Mouse (Mus musculus) intestine, embryonic 15.5 days (tissue): ENCODE measurements around the gene Dcaf15. TPM values are rescaled to one million over a fixed set of nuclear protein-coding genes. Genes with fewer than 3 reads are reported as not detected.

Experiments
- ATAC-seq: fragments of 200-750 bp; cut with Nextera tagmentation; 2 replicates; pipeline ENCODE4 v1.8.0; 2017; ENCODE audit warnings: moderate TSS enrichment, moderate library complexity
- H3K27ac ChIP-seq: fragments of 300-500 bp; sonication (generic); 2 replicates; pipeline ENCODE4 v1.5.1; 2015; ENCODE audit warnings: mild to moderate bottlenecking, inconsistent platforms
- H3K27me3 ChIP-seq: fragments of 300-500 bp; sonication (generic); replicated peaks from 2 replicates; pipeline ENCODE4 v1.6.1; 2015; ENCODE audit warnings: inconsistent platforms
- H3K36me3 ChIP-seq: fragments of 300-500 bp; sonication (generic); 2 replicates; pipeline ENCODE4 v1.6.1; 2015; ENCODE audit warnings: inconsistent platforms
- H3K4me1 ChIP-seq: fragments of 300-500 bp; sonication (generic); replicated peaks from 2 replicates; pipeline ENCODE4 v1.6.1; 2015; ENCODE audit warnings: inconsistent platforms
- H3K4me2 ChIP-seq: fragments of 300-500 bp; sonication (generic); replicated peaks from 2 replicates; pipeline ENCODE4 v1.6.1; 2015; ENCODE audit warnings: mild to moderate bottlenecking, inconsistent platforms
- H3K4me3 ChIP-seq: fragments of 300-500 bp; sonication (generic); replicated peaks from 2 replicates; pipeline ENCODE4 v1.5.1; 2015; ENCODE audit warnings: inconsistent platforms
- H3K9ac ChIP-seq: fragments of 300-500 bp; sonication (generic); 2 replicates; pipeline ENCODE4 v1.6.1; 2015; ENCODE audit warnings: inconsistent platforms
- H3K9me3 ChIP-seq: fragments of 300-500 bp; sonication (generic); 2 replicates; pipeline ENCODE4 v1.6.1; 2016; ENCODE audit warnings: inconsistent platforms
- WGBS: fragments of 180-500 bp; shearing (Covaris S2); methylation state at CpG from one replicate; pipeline ENCODE4 v1.1.7; 2015; 5-methylcytosine and 5-hydroxymethylcytosine counted together
- polyA plus RNA-seq: library from polyadenylated mRNA; unstranded; fragments of >200 nt; fragmentation: Nextera tagmentation; extraction: Ambion mirVana; gene quantifications from 2 replicates; pipeline ENCODE4 v1.2.1, GENCODE M21; 2015

The Dcaf15 gene
- polyA plus RNA-seq, 1 experiment from 2014 or later, result 8.4 TPM

- no peak for ATAC-seq
- whole genome bisulfite sequencing, result 89% methylated on average over 8 of the region's 8 CpGs
Observed at GRCm38 (mm10) chr8:84090585-84090984, 14.0 kb downstream of the Dcaf15 start.

GRCm38 (mm10) chr8:84089277-84089676 is 15.3 kb downstream of the Dcaf15 start:
- H3K9me3 ChIP-seq, result no peaks in the 10 kb centered on the region
- ATAC-seq, result no peak
- no peaks in the 10 kb centered on the region for H3K27me3 ChIP-seq
- no peak overlapping the region for H3K27ac ChIP-seq
- no peak overlapping the region for H3K4me3 ChIP-seq
- H3K9ac ChIP-seq, result no peak overlapping the region
- 76% methylated on average over 9 of the region's 9 CpGs for WGBS
- 0 out of 2 replicates have a peak, but pooled peaks cover 3% of the 10 kb centered on the region for H3K4me1 ChIP-seq
- H3K4me2 ChIP-seq, result no peak overlapping the region
- peaks cover 37% of the 10 kb centered on the region for H3K36me3 ChIP-seq

More at GRCm38 (mm10) chr8:84090585-84090984, 14.0 kb downstream of the Dcaf15 start:
- Histone ChIP-seq H3K27me3 (no peaks in the 10 kb centered on the region), H3K4me3 (no peak overlapping the region), H3K27ac (no peak overlapping the region), H3K9ac (no peak overlapping the region), H3K4me2 (no peak overlapping the region), H3K4me1 (no peaks in the 10 kb centered on the region), H3K9me3 (no peaks in the 10 kb centered on the region), H3K36me3 (peaks cover 41% of the 10 kb centered on the region)

- no peaks in the 10 kb centered on the region for H3K27me3 ChIP-seq
- H3K4me2 ChIP-seq, result no peak overlapping the region
- no peak for ATAC-seq
- WGBS, result 95% methylated on average over 14 of the region's 14 CpGs
- no peak overlapping the region for H3K9ac ChIP-seq
- no peaks in the 10 kb centered on the region for H3K9me3 ChIP-seq
- H3K27ac ChIP-seq, result no peak overlapping the region
- H3K4me1 ChIP-seq, result 0 out of 2 replicates have a peak, but pooled peaks cover 3% of the 10 kb centered on the region
- peaks cover 28% of the 10 kb centered on the region for H3K36me3 ChIP-seq
- H3K4me3 ChIP-seq, result no peak overlapping the region
Observed at GRCm38 (mm10) chr8:84087821-84088220, 16.7 kb downstream of the Dcaf15 start.

GRCm38 (mm10) chr8:84087156-84087555 is 17.4 kb downstream of the Dcaf15 start:
- no peak for ATAC-seq
- Histone ChIP-seq H3K27ac (no peak overlapping the region), H3K36me3 (peaks cover 28% of the 10 kb centered on the region), H3K4me3 (no peak overlapping the region), H3K4me2 (no peak overlapping the region), H3K9ac (no peak overlapping the region), H3K9me3 (no peaks in the 10 kb centered on the region), H3K4me1 (0 out of 2 replicates have a peak, but pooled peaks cover 3% of the 10 kb centered on the region), H3K27me3 (no peaks in the 10 kb centered on the region)
- WGBS, result 90% methylated on average over 7 of the region's 7 CpGs

- Histone ChIP-seq H3K4me2 (peak overlapping the region; percentile 26; the same call in 1 of the 2 replicates), H3K4me3 (no peak overlapping the region), H3K27me3 (no peaks in the 10 kb centered on the region), H3K27ac (no peak overlapping the region), H3K4me1 (0 out of 2 replicates have a peak, but pooled peaks cover 3% of the 10 kb centered on the region), H3K36me3 (peaks cover 39% of the 10 kb centered on the region), H3K9ac (no peak overlapping the region), H3K9me3 (no peaks in the 10 kb centered on the region)
- ATAC-seq, result peak; percentile 52
- WGBS, result 51% methylated on average over 42 of the region's 42 CpGs
Observed at GRCm38 (mm10) chr8:84084341-84085115, 20.0 kb downstream of the Dcaf15 start.

GRCm38 (mm10) chr8:84083829-84084241 is 20.7 kb downstream of the Dcaf15 start:
- 34% methylated on average over 8 of the region's 8 CpGs for WGBS
- Histone ChIP-seq H3K4me2 (no peak overlapping the region), H3K27me3 (no peaks in the 10 kb centered on the region), H3K9ac (no peak overlapping the region), H3K36me3 (peaks cover 37% of the 10 kb centered on the region), H3K4me3 (no peak overlapping the region), H3K4me1 (0 out of 2 replicates have a peak, but pooled peaks cover 3% of the 10 kb centered on the region), H3K27ac (no peak overlapping the region), H3K9me3 (no peaks in the 10 kb centered on the region)
- ATAC-seq, result peak; percentile 35; the same call in 1 of the 2 replicates

GRCm38 (mm10) chr8:84079206-84079605 is 25.4 kb downstream of the Dcaf15 start:
- Histone ChIP-seq H3K36me3 (peaks cover 30% of the 10 kb centered on the region; the same call in 1 of the 2 replicates), H3K27ac (no peak overlapping the region)
- WGBS, result 71% methylated on average over 5 of the region's 5 CpGs

GRCm38 (mm10) chr8:84076849-84077248 is 27.7 kb downstream of the Dcaf15 start:
- Histone ChIP-seq H3K27ac (no peak overlapping the region), H3K9ac (no peak overlapping the region), H3K4me1 (peaks cover 6% of the 10 kb centered on the region), H3K9me3 (no peaks in the 10 kb centered on the region), H3K4me2 (no peak overlapping the region), H3K27me3 (no peaks in the 10 kb centered on the region), H3K4me3 (no peak overlapping the region), H3K36me3 (peaks cover 19% of the 10 kb centered on the region; the same call in 1 of the 2 replicates)
- ATAC-seq, result no peak
- 89% methylated on average over 3 of the region's 3 CpGs for whole genome bisulfite sequencing

More at GRCm38 (mm10) chr8:84079206-84079605, 25.4 kb downstream of the Dcaf15 start:
- no peaks in the 10 kb centered on the region for H3K4me1 ChIP-seq
- no peak overlapping the region for H3K9ac ChIP-seq
- ATAC-seq, result no peak
- no peak overlapping the region for H3K4me2 ChIP-seq
- H3K4me3 ChIP-seq, result no peak overlapping the region
- no peaks in the 10 kb centered on the region for H3K27me3 ChIP-seq
- H3K9me3 ChIP-seq, result no peaks in the 10 kb centered on the region

- Histone ChIP-seq H3K4me3 (no peak overlapping the region), H3K9ac (no peak overlapping the region), H3K4me1 (peaks cover 8% of the 10 kb centered on the region), H3K4me2 (no peak overlapping the region), H3K9me3 (no peaks in the 10 kb centered on the region), H3K27ac (no peak overlapping the region), H3K27me3 (no peaks in the 10 kb centered on the region), H3K36me3 (peaks cover 18% of the 10 kb centered on the region; the same call in 1 of the 2 replicates)
- no peak for ATAC-seq
- WGBS, result 85% methylated on average over 1 of the region's 1 CpGs
Observed at GRCm38 (mm10) chr8:84076412-84076811, 28.2 kb downstream of the Dcaf15 start.

- Histone ChIP-seq H3K9ac (no peak overlapping the region), H3K27ac (no peak overlapping the region)
- 55% methylated on average over 10 of the region's 10 CpGs for WGBS
Observed at GRCm38 (mm10) chr8:84073230-84073976, 31.2 kb downstream of the Dcaf15 start.

GRCm38 (mm10) chr8:84072321-84072720 is 32.2 kb downstream of the Dcaf15 start:
- no peak overlapping the region for H3K4me2 ChIP-seq
- no peak overlapping the region for H3K4me3 ChIP-seq
- H3K4me1 ChIP-seq, result peaks cover 35% of the 10 kb centered on the region
- no peaks in the 10 kb centered on the region for H3K9me3 ChIP-seq
- WGBS, result 89% methylated on average over 10 of the region's 10 CpGs
- H3K9ac ChIP-seq, result no peak overlapping the region
- H3K36me3 ChIP-seq, result 0 out of 2 replicates have a peak, but pooled peaks cover 5% of the 10 kb centered on the region
- no peaks in the 10 kb centered on the region for H3K27me3 ChIP-seq
- ATAC-seq, result no peak
- no peak overlapping the region for H3K27ac ChIP-seq

More at GRCm38 (mm10) chr8:84073230-84073976, 31.2 kb downstream of the Dcaf15 start:
- H3K36me3 ChIP-seq, result 0 out of 2 replicates have a peak, but pooled peaks cover 5% of the 10 kb centered on the region
- ATAC-seq, result no peak
- H3K4me3 ChIP-seq, result no peak overlapping the region
- H3K4me1 ChIP-seq, result peaks cover 25% of the 10 kb centered on the region
- H3K9me3 ChIP-seq, result no peaks in the 10 kb centered on the region
- no peak overlapping the region for H3K4me2 ChIP-seq
- H3K27me3 ChIP-seq, result no peaks in the 10 kb centered on the region

- ATAC-seq, result no peak
- WGBS, result 66% methylated on average over 3 of the region's 3 CpGs
Observed at GRCm38 (mm10) chr8:84071921-84072320, 32.6 kb downstream of the Dcaf15 start.

More at GRCm38 (mm10) chr8:84071921-84072320, 32.6 kb downstream of the Dcaf15 start:
- Histone ChIP-seq H3K4me3 (no peak overlapping the region), H3K4me1 (peaks cover 35% of the 10 kb centered on the region), H3K9me3 (no peaks in the 10 kb centered on the region), H3K4me2 (no peak overlapping the region), H3K27ac (no peak overlapping the region), H3K27me3 (no peaks in the 10 kb centered on the region), H3K9ac (no peak overlapping the region), H3K36me3 (0 out of 2 replicates have a peak, but pooled peaks cover 5% of the 10 kb centered on the region)
